Mouse (Mus musculus) kidney, adult 2 months (tissue): ENCODE data around the gene Calhm1. TPM values are rescaled to one million over a fixed set of nuclear protein-coding genes. Genes with fewer than 3 reads are reported as not detected.

Source experiments
- DNase-seq: peaks from one replicate; pipeline ENCODE4 v3.0.0; 2021
- H3K27ac ChIP-seq: fragments of 200-500 bp; 2 replicates; pipeline ENCODE4 v1.5.1; 2012; ENCODE audit warnings: low read depth, low read length, control low read depth, inconsistent platforms; ENCODE audit not compliant: insufficient read depth
- H3K27me3 ChIP-seq: fragments of 200-500 bp; replicated peaks from 2 replicates; pipeline ENCODE4 v1.6.1; 2012; ENCODE audit warnings: mild to moderate bottlenecking, moderate library complexity, low read length, inconsistent platforms; ENCODE audit not compliant: control insufficient read depth, insufficient read depth
- H3K36me3 ChIP-seq: fragments of 200-500 bp; 2 replicates; pipeline ENCODE4 v1.6.1; 2012; ENCODE audit warnings: mild to moderate bottlenecking, moderate library complexity, low read length, inconsistent platforms; ENCODE audit not compliant: control insufficient read depth, insufficient read depth
- H3K4me1 ChIP-seq: fragments of 200-500 bp; 2 replicates; pipeline ENCODE4 v1.6.1; 2011; ENCODE audit warnings: low read length; ENCODE audit not compliant: control insufficient read depth, insufficient read depth
- H3K4me3 ChIP-seq: fragments of 200-500 bp; 2 replicates; pipeline ENCODE4 v1.5.1; 2011; ENCODE audit warnings: mild to moderate bottlenecking, low read depth, low read length, control low read depth; ENCODE audit not compliant: insufficient read depth
- CTCF ChIP-seq: fragments of 200-500 bp; conservative IDR thresholded peaks from 2 replicates; pipeline ENCODE4 v1.5.1; 2011; ENCODE audit warnings: low read depth, mild to moderate bottlenecking, control low read depth, low read length, moderate library complexity, mixed read lengths; ENCODE audit not compliant: insufficient read depth, insufficient read length
- POLR2A ChIP-seq: fragments of 200-500 bp; IDR thresholded peaks from one replicate; pipeline ENCODE4 v1.6.1; 2011; ENCODE audit warnings: low read depth, low read length, control low read depth
- WGBS: fragments of 180-500 bp; shearing (Covaris S2); methylation state at CpG from one replicate; pipeline ENCODE4 v1.1.7; 2018; 5-methylcytosine and 5-hydroxymethylcytosine counted together
- polyA plus RNA-seq: library from polyadenylated mRNA; depleted of rRNA; stranded (reverse); fragments of >200 nt; gene quantifications from 2 replicates; pipeline ENCODE4 v1.2.3, GENCODE M21; 2012

The Calhm1 gene
- polyA plus RNA-seq, 1 experiment = not detected

DNA sequence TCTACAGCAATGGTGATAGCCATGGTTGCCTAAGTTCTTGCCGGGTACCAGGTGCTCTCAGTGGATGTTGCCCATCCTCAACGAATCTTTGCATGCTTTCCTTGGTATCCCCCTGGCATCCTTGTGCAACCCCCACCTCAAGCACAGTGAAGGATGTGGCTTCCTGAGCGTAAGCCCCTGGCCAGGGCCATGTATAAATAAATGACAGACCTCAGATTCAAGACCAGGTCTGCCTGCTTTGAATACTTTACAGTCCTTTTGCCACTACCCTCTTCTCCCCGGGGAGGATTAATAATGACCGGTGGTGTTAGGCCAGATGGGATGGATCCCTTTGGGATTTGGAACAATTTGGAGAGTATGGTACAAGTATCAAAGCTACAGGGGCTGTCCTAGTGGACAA, 7.9 kb downstream of the Calhm1 start:
- TF ChIP-seq POLR2A (no peak), CTCF (no peak)
- 87% methylated on average over 5 of the region's 5 CpGs for WGBS
- DNase-seq = no peak
- Histone ChIP-seq H3K27ac (no peak overlapping the region), H3K36me3 (no peaks in the 10 kb centered on the region), H3K27me3 (no peaks in the 10 kb centered on the region), H3K4me3 (no peak overlapping the region), H3K4me1 (no peaks in the 10 kb centered on the region)

DNA sequence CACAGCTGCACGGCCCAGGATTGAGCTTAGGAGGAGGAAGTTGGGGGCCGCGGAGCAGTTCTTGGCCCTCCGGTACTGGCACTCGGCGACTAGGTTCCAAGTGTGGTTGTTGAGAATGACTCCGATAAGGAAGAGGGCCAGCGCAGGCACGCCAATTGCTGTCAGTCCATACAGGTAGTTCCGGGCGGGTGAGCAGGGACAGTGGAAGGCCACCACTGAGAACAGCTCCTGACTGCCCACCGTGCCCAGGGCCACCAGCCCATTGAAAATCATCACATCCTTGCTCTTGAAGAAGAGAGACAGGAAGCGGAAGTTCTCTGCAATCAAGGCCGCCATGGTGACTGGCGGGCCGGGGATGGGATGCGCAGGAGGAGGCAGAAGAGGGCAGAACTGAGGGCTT, 8.5 kb downstream of the Calhm1 start:
- no peak for DNase-seq
- no peaks in the 10 kb centered on the region for H3K27me3 ChIP-seq
- TF ChIP-seq POLR2A (no peak), CTCF (no peak)

GRCm38 (mm10) chr19:47133161-47133560, 10.9 kb downstream of the Calhm1 start:
- H3K27ac ChIP-seq = no peak overlapping the region
- H3K36me3 ChIP-seq = no peaks in the 10 kb centered on the region
- H3K4me1 ChIP-seq = no peaks in the 10 kb centered on the region
- no peaks in the 10 kb centered on the region for H3K27me3 ChIP-seq
- TF ChIP-seq CTCF = no peak
- no peak for TF ChIP-seq POLR2A
- peak; percentile 11 for DNase-seq
- WGBS = 83% methylated on average over 7 of the region's 7 CpGs
- H3K4me3 ChIP-seq = no peak overlapping the region

More for the DNA sequence above, 8.5 kb downstream of the Calhm1 start:
- H3K36me3 ChIP-seq = no peaks in the 10 kb centered on the region
- H3K4me1 ChIP-seq = no peaks in the 10 kb centered on the region
- no peak overlapping the region for H3K4me3 ChIP-seq
- H3K27ac ChIP-seq = no peak overlapping the region
- 88% methylated on average over 17 of the region's 17 CpGs for WGBS

DNA sequence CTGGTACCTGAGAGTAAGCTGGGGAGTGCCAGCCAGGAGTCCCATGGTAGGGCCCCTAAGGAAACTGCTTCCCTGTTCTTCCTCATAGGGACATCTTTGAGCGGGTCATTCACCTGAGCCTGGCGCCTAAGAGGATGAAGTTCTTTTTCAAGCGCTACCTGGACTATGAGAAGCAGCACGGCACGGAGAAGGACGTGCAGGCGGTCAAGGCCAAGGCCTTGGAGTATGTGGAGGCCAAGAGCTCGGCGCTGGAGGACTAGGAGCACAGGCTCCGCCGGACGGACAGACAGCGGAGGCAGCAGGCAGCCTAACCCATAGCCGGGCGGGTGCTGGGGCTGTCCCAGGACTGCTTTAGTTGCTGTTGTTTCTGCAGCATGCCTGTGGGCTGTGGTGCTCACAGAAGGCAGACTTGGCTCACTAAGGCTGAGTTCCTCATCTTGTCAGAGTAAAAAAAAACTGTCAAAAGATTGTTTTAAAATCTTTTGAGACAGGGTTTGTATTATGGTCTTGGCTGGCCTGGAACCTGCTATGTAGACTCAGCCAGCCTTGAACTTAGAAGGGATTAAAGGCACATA, 13.4 kb downstream of the Calhm1 start:
- no peak for TF ChIP-seq CTCF
- TF ChIP-seq POLR2A = no peak
- H3K4me3 ChIP-seq = no peak overlapping the region
- H3K4me1 ChIP-seq = no peaks in the 10 kb centered on the region
- DNase-seq = no peak
- H3K27me3 ChIP-seq = no peaks in the 10 kb centered on the region
- 95% methylated on average over 15 of the region's 15 CpGs for WGBS
- H3K36me3 ChIP-seq = no peaks in the 10 kb centered on the region
- no peak overlapping the region for H3K27ac ChIP-seq

DNA sequence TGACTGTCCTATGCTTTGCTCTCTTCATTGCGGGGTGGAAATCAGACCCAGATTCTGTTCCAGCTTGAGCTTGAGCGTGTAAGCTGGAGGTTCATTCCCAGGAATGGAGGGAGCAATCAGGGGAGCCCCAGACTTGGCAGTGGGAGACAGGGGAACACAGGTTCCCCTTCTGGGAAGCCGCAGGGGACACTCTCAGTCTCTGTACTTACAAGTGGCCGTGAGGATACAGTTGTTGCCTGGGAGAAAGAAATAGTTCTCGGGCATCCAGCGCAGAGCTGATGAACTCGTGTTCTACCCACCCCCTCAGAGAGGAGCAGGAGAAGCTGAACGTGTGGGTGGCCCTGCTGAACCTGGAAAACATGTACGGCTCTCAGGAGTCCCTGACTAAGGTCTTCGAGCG, 15.2 kb downstream of the Calhm1 start:
- Histone ChIP-seq H3K27me3 (no peaks in the 10 kb centered on the region), H3K27ac (no peak overlapping the region), H3K4me1 (no peaks in the 10 kb centered on the region), H3K36me3 (no peaks in the 10 kb centered on the region), H3K4me3 (no peak overlapping the region)
- 90% methylated on average over 11 of the region's 11 CpGs for WGBS
- DNase-seq = no peak
- TF ChIP-seq CTCF = no peak
- TF ChIP-seq POLR2A = no peak

DNA sequence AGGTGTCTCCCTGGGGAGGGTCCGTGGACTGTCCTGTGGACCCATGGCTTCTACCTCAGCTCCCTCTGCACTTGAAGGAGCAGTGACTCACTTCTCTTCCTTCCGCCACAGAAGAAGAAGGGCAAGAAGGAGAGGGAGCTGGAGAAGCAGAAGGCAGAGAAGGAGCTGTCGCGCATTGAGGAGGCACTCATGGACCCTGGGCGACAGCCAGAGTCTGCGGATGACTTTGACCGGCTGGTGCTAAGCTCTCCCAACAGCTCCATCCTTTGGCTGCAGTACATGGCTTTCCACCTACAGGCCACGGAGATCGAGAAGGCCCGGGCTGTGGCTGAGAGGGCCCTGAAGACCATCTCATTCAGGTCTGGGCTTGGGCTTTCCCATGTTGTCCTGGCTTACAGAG, 15.9 kb downstream of the Calhm1 start:
- no peak overlapping the region for H3K4me3 ChIP-seq
- no peaks in the 10 kb centered on the region for H3K4me1 ChIP-seq
- no peaks in the 10 kb centered on the region for H3K27me3 ChIP-seq
- no peak for TF ChIP-seq POLR2A
- no peak for TF ChIP-seq CTCF
- H3K27ac ChIP-seq = no peak overlapping the region
- no peak for DNase-seq
- H3K36me3 ChIP-seq = no peaks in the 10 kb centered on the region
- WGBS = 91% methylated on average over 10 of the region's 10 CpGs

DNA sequence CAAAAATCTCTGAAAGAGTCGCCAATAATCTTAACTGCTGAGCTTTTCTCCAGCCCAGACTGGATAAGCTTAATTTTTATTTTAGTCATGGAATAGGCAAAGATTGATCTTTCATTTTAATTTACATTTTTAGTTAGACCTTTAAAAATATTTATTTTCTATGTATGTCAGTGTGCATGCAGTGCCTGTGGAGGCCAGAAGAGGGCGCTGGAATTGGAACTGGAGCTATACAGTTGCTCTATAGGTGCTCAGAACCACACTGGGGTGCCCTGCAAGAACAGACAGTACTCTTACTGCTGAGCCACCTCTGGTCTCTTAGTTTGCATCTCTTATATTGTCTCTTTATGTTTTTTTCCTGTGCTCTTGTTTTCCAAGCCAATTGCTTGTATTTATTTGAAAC, 21.3 kb downstream of the Calhm1 start:
- Histone ChIP-seq H3K27me3 (no peaks in the 10 kb centered on the region), H3K4me1 (no peaks in the 10 kb centered on the region), H3K36me3 (peaks cover 7% of the 10 kb centered on the region), H3K27ac (no peak overlapping the region), H3K4me3 (no peak overlapping the region)
- peak; percentile 63 for TF ChIP-seq CTCF
- TF ChIP-seq POLR2A = no peak
- 30% methylated on average over 2 of the region's 2 CpGs for WGBS
- peak; percentile 18 for DNase-seq

- Histone ChIP-seq H3K4me3 (no peak overlapping the region), H3K4me1 (no peaks in the 10 kb centered on the region), H3K27me3 (no peaks in the 10 kb centered on the region), H3K36me3 (peaks cover 8% of the 10 kb centered on the region), H3K27ac (no peak overlapping the region)
- peak; percentile 43 for DNase-seq
- TF ChIP-seq POLR2A (no peak), CTCF (peak; percentile 54)
- WGBS = 39% methylated on average over 4 of the region's 4 CpGs
Measured at GRCm38 (mm10) chr19:47121054-47121453, 23.0 kb downstream of the Calhm1 start.
